Mouse (Mus musculus): Measurements from ENCODE around the gene Olfr1442. TPM values are rescaled to one million over a fixed set of nuclear protein-coding genes. Genes with fewer than 3 reads are reported as not detected.

The Olfr1442 gene
- polyA plus RNA-seq, 1 experiment from 2014 or later: not detected

DNA sequence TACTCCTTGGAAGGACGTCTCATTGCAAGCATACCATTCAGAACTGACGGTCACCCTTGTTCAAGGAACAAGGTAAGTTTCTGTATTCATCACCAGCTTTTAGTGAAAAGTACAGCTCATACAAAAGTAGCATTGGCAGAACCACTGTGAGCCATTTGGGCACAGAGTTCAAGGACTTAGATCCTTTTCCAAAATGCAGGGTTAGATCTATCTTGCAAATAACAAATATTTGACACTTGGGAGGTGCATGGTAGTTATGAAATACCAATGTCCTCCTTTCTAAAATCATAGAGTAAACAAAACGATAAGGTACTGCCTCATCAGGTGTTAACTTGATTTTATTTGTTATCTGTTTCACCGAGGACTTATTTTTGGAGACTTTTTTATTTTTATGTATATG is 812 bp downstream of the Olfr1442 start:
- H3K4me3 ChIP-seq (ENCODE audit: low read depth, low read length): no peak overlapping the region
- no peaks in the 10 kb centered on the region for H3K36me3 ChIP-seq (ENCODE audit: control insufficient read depth, insufficient read depth, low read length)
- no peaks in the 10 kb centered on the region for H3K9me3 ChIP-seq (ENCODE audit: control insufficient read depth, low read length)
- ATAC-seq (replicated peaks; ENCODE audit: low FRiP score) (no peak), DNase-seq (ENCODE audit: low spot score) (no peak)
- no peaks in the 10 kb centered on the region for H3K4me1 ChIP-seq (replicated peaks; ENCODE audit: control insufficient read depth, insufficient read depth, low read length)
- H3K9ac ChIP-seq (ENCODE audit: low read depth, low read length): no peak overlapping the region
- WGBS: 70% methylated on average over 4 of the region's 4 CpGs
- no peak overlapping the region for H3K27ac ChIP-seq (ENCODE audit: low read depth, low read length)
- H3K27me3 ChIP-seq (replicated peaks; ENCODE audit: control insufficient read depth, insufficient read depth, low read length): no peaks in the 10 kb centered on the region
- no peak overlapping the region for H3K4me2 ChIP-seq

DNA sequence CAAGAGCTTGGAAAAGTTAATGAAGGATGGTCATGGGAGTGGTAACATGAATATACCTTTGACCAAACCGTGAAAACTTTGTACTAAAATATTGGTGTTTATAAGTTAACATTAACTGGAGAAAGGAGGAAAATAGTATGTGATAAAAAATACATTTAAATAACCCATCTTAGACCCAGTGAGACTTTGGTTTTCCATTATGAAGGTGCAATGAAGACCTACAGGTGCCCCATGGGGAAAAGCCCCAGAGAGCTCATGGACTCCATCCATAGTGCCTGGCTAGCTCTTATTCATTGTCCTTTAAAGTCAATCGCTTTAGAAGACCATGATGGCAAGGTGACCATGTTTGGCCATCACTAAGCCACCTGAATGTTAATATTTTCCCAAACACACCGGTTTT is 7.6 kb downstream of the Olfr1442 start, which contains the start of gene Olfr1443:
TSS of gene Olfr1443 (plus strand) at position 301 of the 400 bp plus-strand sequence.
- 61% methylated on average over 3 of the region's 3 CpGs for WGBS

DNA sequence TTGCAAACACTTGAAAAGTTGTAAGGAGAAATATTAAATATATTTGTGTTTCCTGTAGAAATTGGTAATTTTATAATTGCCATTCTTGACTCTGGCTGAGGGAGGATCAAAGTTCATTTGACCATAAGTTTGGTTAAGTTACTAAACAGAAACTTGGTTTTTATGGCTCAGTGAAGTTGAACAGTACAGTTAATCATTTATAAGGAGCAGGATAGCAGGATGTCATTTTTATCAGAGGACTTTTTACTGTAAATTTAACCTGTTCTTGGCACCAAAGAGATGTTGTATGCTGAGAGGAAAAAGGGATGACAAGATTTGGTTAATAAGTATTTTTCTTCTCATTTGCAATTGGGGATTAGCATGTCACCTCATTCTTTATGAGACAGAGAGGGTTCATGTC is 14.4 kb downstream of the Olfr1442 start:
- Histone ChIP-seq H3K4me3 (ENCODE audit: low read depth, low read length) (no peak overlapping the region), H3K36me3 (ENCODE audit: control insufficient read depth, insufficient read depth, low read length) (no peaks in the 10 kb centered on the region), H3K9ac (ENCODE audit: low read depth, low read length) (no peak overlapping the region), H3K9me3 (ENCODE audit: control insufficient read depth, low read length) (no peaks in the 10 kb centered on the region), H3K4me1 (replicated peaks; ENCODE audit: control insufficient read depth, insufficient read depth, low read length) (no peaks in the 10 kb centered on the region), H3K27ac (ENCODE audit: low read depth, low read length) (no peak overlapping the region), H3K4me2 (no peak overlapping the region), H3K27me3 (replicated peaks; ENCODE audit: control insufficient read depth, insufficient read depth, low read length) (no peaks in the 10 kb centered on the region)
- ATAC-seq (replicated peaks; ENCODE audit: low FRiP score) (no peak), DNase-seq (ENCODE audit: low spot score) (no peak)

More for the DNA sequence above, 7.6 kb downstream of the Olfr1442 start, which contains the start of gene Olfr1443:
- Histone ChIP-seq H3K27ac (ENCODE audit: low read depth, low read length) (no peak within 1 kb of the TSS), H3K4me3 (ENCODE audit: low read depth, low read length) (no peak within 1 kb of the TSS), H3K27me3 (replicated peaks; ENCODE audit: control insufficient read depth, insufficient read depth, low read length) (no peaks in the 10 kb centered on the region), H3K9me3 (ENCODE audit: control insufficient read depth, low read length) (no peaks in the 10 kb centered on the region), H3K4me2 (no peak within 1 kb of the TSS), H3K4me1 (replicated peaks; ENCODE audit: control insufficient read depth, insufficient read depth, low read length) (no peaks in the 10 kb centered on the region), H3K9ac (ENCODE audit: low read depth, low read length) (no peak within 1 kb of the TSS), H3K36me3 (ENCODE audit: control insufficient read depth, insufficient read depth, low read length) (no peaks in the 10 kb centered on the region)
- ATAC-seq (replicated peaks; ENCODE audit: low FRiP score) (no peak), DNase-seq (ENCODE audit: low spot score) (no peak)

DNA sequence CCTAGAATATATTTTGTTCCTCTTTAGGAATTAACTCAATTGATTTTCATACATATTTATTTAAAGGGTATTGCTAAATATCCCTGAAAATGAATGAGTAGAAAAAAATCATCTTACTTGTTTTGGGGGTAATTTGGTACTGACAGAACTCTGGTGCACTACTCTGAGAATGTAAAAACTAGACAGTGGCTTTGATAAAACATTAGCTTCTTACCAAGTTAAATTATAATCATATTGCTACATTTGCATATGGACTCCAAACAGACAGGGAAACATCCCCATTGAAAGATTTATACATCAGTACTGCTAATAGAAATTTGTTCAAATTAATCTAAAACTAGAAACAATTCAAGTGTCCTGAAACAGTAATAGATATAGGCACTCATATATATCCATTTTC is 15.0 kb downstream of the Olfr1442 start:
- Histone ChIP-seq H3K27ac (ENCODE audit: low read depth, low read length) (no peak overlapping the region), H3K9me3 (ENCODE audit: control insufficient read depth, low read length) (no peaks in the 10 kb centered on the region), H3K4me1 (replicated peaks; ENCODE audit: control insufficient read depth, insufficient read depth, low read length) (no peaks in the 10 kb centered on the region), H3K4me3 (ENCODE audit: low read depth, low read length) (no peak overlapping the region), H3K4me2 (no peak overlapping the region), H3K36me3 (ENCODE audit: control insufficient read depth, insufficient read depth, low read length) (no peaks in the 10 kb centered on the region), H3K27me3 (replicated peaks; ENCODE audit: control insufficient read depth, insufficient read depth, low read length) (no peaks in the 10 kb centered on the region), H3K9ac (ENCODE audit: low read depth, low read length) (no peak overlapping the region)
- ATAC-seq (replicated peaks; ENCODE audit: low FRiP score) (no peak), DNase-seq (ENCODE audit: low spot score) (no peak)

DNA sequence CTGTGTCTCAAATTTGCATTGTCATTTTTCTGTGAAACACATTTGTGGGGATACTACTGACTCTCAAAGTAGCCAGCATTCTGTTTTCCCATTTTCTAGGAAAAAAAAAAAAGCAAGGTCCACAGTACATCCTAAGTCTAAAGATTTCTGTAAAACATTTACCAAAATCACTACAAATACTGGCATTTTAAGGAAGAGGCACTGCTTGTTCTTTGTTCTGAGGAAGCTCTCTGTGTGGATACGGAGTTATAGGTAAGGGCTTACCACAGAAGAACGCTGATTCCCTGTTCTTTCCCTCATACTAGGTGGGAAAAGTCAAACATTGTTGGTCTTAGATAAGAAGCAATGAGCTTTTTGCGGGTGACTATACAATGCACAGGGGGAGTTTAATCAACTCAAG is 25.4 kb downstream of the Olfr1442 start, which contains the start of gene Keg1:
TSS of gene Keg1 (plus strand) at position 197 of the 400 bp plus-strand sequence.
- Histone ChIP-seq H3K4me3 (ENCODE audit: low read depth, low read length) (no peak within 1 kb of the TSS), H3K27me3 (replicated peaks; ENCODE audit: control insufficient read depth, insufficient read depth, low read length) (no peaks in the 10 kb centered on the region), H3K36me3 (ENCODE audit: control insufficient read depth, insufficient read depth, low read length) (no peaks in the 10 kb centered on the region), H3K4me1 (replicated peaks; ENCODE audit: control insufficient read depth, insufficient read depth, low read length) (no peaks in the 10 kb centered on the region), H3K9me3 (ENCODE audit: control insufficient read depth, low read length) (no peaks in the 10 kb centered on the region), H3K27ac (ENCODE audit: low read depth, low read length) (no peak within 1 kb of the TSS), H3K9ac (ENCODE audit: low read depth, low read length) (no peak within 1 kb of the TSS), H3K4me2 (no peak within 1 kb of the TSS)
- no peak for DNase-seq (ENCODE audit: low spot score)
- ATAC-seq (replicated peaks; ENCODE audit: low FRiP score): no peak
- 48% methylated on average over 3 of the region's 3 CpGs for WGBS

DNA sequence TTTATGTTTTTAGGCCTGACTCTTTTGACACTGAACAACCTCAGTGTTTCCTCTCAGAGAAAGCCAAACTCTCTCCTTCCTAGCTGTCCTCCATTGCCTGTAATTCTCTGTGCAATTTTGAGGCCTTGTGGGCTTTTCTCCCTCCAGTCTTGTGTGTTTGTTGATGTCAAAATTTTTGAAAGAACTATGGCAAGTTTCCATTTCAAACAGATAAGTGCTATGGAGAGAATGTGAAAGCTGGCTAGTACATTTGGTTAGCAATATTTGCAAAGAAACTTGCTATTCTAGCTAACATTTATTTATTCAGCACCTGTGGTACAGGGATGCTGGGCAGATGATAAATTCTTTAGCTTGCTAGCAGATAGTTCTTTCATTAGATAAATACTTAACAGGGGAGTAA is 26.0 kb downstream of the Olfr1442 start:
- Histone ChIP-seq H3K27me3 (replicated peaks; ENCODE audit: control insufficient read depth, insufficient read depth, low read length) (no peaks in the 10 kb centered on the region), H3K4me3 (ENCODE audit: low read depth, low read length) (no peak overlapping the region), H3K27ac (ENCODE audit: low read depth, low read length) (no peak overlapping the region), H3K4me2 (no peak overlapping the region), H3K4me1 (replicated peaks; ENCODE audit: control insufficient read depth, insufficient read depth, low read length) (no peaks in the 10 kb centered on the region), H3K9ac (ENCODE audit: low read depth, low read length) (no peak overlapping the region), H3K9me3 (ENCODE audit: control insufficient read depth, low read length) (no peaks in the 10 kb centered on the region), H3K36me3 (ENCODE audit: control insufficient read depth, insufficient read depth, low read length) (no peaks in the 10 kb centered on the region)
- DNase-seq (ENCODE audit: low spot score): no peak
- no peak for ATAC-seq (replicated peaks; ENCODE audit: low FRiP score)

DNA sequence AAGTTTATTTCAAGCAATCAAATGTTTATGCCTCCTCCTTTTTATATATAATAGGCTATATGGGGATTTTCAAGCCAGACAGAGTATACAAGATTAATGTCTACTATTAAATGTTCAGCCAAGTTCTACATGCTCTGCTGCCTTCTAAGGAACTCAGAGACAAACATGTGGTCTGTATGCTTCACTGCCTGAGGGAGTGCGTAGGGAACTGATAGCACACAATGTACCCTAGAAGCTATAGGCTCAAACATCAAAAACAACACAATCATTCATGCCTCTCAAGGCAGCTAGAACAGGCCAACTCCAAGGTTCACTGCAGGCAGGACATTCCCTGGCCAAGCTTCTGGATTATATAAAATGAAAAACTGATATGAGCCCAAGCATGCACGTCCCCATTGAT is 38.2 kb downstream of the Olfr1442 start:
- Histone ChIP-seq H3K9me3 (ENCODE audit: control insufficient read depth, low read length) (no peaks in the 10 kb centered on the region), H3K36me3 (ENCODE audit: control insufficient read depth, insufficient read depth, low read length) (no peaks in the 10 kb centered on the region), H3K4me3 (ENCODE audit: low read depth, low read length) (no peak overlapping the region), H3K9ac (ENCODE audit: low read depth, low read length) (no peak overlapping the region), H3K4me1 (replicated peaks; ENCODE audit: control insufficient read depth, insufficient read depth, low read length) (no peaks in the 10 kb centered on the region), H3K4me2 (no peak overlapping the region), H3K27ac (ENCODE audit: low read depth, low read length) (no peak overlapping the region), H3K27me3 (replicated peaks; ENCODE audit: control insufficient read depth, insufficient read depth, low read length) (no peaks in the 10 kb centered on the region)
- WGBS: 75% methylated on average over 2 of the region's 2 CpGs
- ATAC-seq (replicated peaks; ENCODE audit: low FRiP score) (no peak), DNase-seq (ENCODE audit: low spot score) (no peak)

DNA sequence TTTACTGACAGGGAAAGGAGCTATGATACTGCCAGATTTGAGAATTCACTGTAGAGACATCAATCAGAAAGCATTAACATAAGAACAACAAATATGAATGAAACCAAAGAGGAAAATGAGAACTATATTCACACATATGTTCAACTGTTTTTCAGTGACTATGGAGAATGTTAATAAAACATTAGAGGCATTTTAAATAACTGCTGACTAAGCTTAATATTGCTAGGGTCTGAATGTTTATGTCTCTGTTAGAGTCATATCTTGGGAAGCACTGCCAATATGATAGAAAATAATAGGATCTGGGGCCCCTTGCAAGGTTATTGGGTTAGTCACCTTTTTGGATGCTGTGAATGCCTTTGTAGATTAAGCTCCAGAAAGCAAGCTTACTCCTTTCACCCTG is 38.7 kb downstream of the Olfr1442 start:
- Histone ChIP-seq H3K9me3 (ENCODE audit: control insufficient read depth, low read length) (no peaks in the 10 kb centered on the region), H3K4me3 (ENCODE audit: low read depth, low read length) (no peak overlapping the region), H3K4me2 (no peak overlapping the region), H3K27me3 (replicated peaks; ENCODE audit: control insufficient read depth, insufficient read depth, low read length) (no peaks in the 10 kb centered on the region), H3K27ac (ENCODE audit: low read depth, low read length) (no peak overlapping the region), H3K4me1 (replicated peaks; ENCODE audit: control insufficient read depth, insufficient read depth, low read length) (no peaks in the 10 kb centered on the region), H3K36me3 (ENCODE audit: control insufficient read depth, insufficient read depth, low read length) (no peaks in the 10 kb centered on the region), H3K9ac (ENCODE audit: low read depth, low read length) (no peak overlapping the region)
- DNase-seq (ENCODE audit: low spot score): no peak
- ATAC-seq (replicated peaks; ENCODE audit: low FRiP score): no peak

DNA sequence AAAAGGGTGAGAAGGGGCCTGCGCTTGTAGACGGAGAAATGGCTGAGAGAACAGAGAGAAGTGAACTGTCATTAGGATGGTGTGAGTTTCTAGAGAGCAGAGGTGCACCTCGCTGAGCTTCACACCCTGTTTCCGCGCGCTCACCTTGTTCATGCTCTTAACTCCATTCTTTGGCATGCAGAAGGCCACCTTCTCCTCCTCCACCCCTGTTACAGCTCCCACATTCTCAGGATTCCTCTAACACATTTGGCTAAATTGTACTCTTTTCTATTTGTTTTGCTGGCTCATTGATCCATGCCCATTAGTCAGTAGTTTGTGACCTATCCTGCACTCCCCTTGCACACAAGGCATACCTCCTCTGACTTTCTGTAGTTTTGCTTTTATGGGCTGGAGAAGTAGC is 49.0 kb downstream of the Olfr1442 start:
- WGBS: 69% methylated on average over 6 of the region's 6 CpGs
- DNase-seq (ENCODE audit: low spot score): no peak
- no peaks in the 10 kb centered on the region for H3K36me3 ChIP-seq (ENCODE audit: control insufficient read depth, insufficient read depth, low read length)
- no peaks in the 10 kb centered on the region for H3K9me3 ChIP-seq (ENCODE audit: control insufficient read depth, low read length)
- H3K27me3 ChIP-seq (replicated peaks; ENCODE audit: control insufficient read depth, insufficient read depth, low read length): no peaks in the 10 kb centered on the region
- no peak overlapping the region for H3K9ac ChIP-seq (ENCODE audit: low read depth, low read length)
- no peaks in the 10 kb centered on the region for H3K4me1 ChIP-seq (replicated peaks; ENCODE audit: control insufficient read depth, insufficient read depth, low read length)
- ATAC-seq (replicated peaks; ENCODE audit: low FRiP score): no peak
- H3K4me2 ChIP-seq: no peak overlapping the region
- no peak overlapping the region for H3K27ac ChIP-seq (ENCODE audit: low read depth, low read length)
- H3K4me3 ChIP-seq (ENCODE audit: low read depth, low read length): no peak overlapping the region

Data from liver, embryonic 11.5 days (tissue).